Mouse (Mus musculus) heart, postnatal 25 days (tissue): ENCODE data around the gene Gm7694. TPM values are rescaled to one million over a fixed set of nuclear protein-coding genes. Genes with fewer than 3 reads are reported as not detected.

Experiments
- DNase-seq: peaks from one replicate; pipeline ENCODE4 v3.0.0; 2022; ENCODE audit warnings: low spot score
- intact Hi-C: fragments of 180-260 bp; cut with DNase I; formaldehyde crosslinking; loops from one replicate; pipeline ENCODE4 v1.15.1; 2025
- total RNA-seq, 2 experiments: library from RNA; stranded (reverse); gene quantifications; 2 replicates each; pipeline ENCODE4 v1.2.3; 2021

Gene Gm7694
- 10 to 100 TPM; 10.5 to 10.9 TPM for total RNA-seq

- intact Hi-C loops, result no loop called here
- DNase-seq, result no peak
Observed at GRCm38 (mm10) chr1:170306232-170306631, at the start of gene Gm7694. Gm7694 (minus strand) TSS chr1:170306332.

- DNase-seq, result no peak
- intact Hi-C loops, result no loop called here
Observed at GRCm38 (mm10) chr1:170353335-170353734, 47.2 kb upstream of the Gm7694 start.

DNA sequence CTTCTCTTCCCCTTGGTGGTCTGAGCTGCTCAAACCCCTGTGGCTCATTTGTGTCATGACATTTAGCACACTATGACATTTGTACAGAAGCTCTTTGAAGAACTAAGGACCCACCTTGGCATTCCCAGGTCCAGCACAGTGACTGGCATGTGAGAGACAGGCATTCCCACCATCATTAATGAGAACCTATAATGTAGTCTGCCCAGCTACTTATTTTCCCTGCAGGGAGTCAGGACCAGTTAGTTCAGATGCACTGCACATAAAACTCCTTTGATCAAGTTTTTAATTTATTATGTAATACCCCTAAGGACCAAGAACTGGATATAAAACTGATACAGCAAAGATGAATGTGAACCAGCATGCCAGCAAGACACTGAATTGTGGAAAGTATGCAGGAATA is 44.9 kb upstream of the Gm7694 start:
- DNase-seq, result no peak
- intact Hi-C loops, result no loop called here

DNA sequence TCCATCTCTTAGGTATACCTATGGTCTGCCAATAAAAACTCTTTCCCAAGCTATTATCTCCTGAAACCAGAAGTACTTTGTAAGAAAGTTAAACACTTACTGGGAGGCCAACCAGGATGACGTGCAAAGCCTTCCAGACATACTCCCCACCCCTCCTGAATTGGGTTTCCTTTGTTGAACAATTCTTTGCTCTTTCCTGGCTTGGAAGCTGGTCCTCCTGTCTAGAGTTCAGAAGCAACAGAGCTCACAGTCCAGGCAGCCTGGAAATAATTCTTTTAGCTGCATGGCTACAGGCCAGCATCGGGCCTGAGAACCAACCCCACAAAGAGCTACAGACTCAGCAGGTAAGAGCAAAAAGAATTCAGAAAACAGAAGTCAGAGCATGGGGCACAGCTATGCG is 40.1 kb upstream of the Gm7694 start:
- intact Hi-C loops, result no loop called here
- no peak for DNase-seq

GRCm38 (mm10) chr1:170343906-170344305 is 37.8 kb upstream of the Gm7694 start:
- intact Hi-C loops, result no loop called here
- DNase-seq, result no peak

DNA sequence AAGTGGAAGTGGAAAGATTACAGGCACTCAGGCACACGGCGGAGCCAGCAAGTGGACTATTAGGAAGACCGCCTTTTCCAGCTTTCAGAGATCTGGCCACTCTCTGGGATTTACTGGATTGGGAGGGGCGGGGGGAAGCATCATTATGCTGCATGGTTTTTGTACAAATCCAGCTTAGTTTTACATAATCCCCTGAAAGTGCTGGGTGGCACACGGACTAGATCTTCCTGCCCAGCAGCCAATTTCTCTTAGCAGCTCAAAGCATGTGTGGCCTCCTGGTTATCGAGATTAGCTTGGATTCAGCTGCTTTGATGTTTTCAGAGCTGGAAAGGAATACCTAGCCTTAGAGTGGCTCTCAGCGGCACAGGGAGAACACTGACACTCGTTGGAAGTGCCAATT is 36.9 kb upstream of the Gm7694 start:
- intact Hi-C loops, result no loop called here
- no peak for DNase-seq

- intact Hi-C loops, result no loop called here
- no peak for DNase-seq
Observed at GRCm38 (mm10) chr1:170339943-170340342, 33.8 kb upstream of the Gm7694 start.

DNA sequence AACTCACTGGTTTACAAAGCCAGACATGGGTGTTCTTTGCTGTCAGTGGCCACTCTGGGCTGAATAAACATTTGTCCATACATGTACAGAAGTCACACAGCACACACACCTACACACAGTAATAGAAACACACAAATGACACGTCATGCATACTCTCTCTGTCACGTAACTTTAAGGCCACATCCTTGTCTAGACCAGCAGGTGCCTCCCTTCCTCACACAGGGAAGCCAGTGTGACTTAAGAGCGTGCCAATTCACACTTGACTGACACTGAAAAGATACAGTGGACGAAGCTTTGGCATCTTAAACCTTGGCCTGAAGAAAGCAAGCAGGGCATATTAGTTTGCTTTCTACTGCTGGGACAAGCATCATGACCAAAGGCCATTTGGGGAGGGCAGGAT is 26.6 kb upstream of the Gm7694 start:
- intact Hi-C loops, result no loop called here
- DNase-seq, result no peak

GRCm38 (mm10) chr1:170331926-170332325 is 25.8 kb upstream of the Gm7694 start:
- DNase-seq, result no peak
- intact Hi-C loops, result no loop called here

DNA sequence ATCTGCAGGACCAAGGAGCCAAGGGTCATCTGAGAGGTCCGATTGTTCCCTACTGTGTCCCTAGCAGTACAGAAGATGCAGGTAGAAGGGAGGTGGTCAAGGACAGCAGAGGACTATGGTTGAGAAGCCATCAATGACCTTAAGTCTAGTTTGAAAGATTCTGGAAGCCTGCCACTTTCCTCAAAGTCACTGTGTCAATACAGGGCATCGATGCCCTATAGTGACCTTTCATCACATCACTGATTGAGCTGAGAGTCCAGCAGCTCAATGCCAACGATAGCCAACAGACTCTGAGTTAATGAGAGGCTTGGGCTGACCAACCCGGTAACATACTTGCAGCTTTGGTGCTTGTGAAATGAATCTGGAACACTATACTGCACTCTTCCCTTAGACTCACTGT is 19.1 kb upstream of the Gm7694 start:
- DNase-seq, result no peak
- intact Hi-C loops, result no loop called here

- no peak for DNase-seq
- intact Hi-C loops, result no loop called here
Observed at GRCm38 (mm10) chr1:170324312-170324711, 18.2 kb upstream of the Gm7694 start.

- intact Hi-C loops, result no loop called here
- DNase-seq, result no peak
Observed at GRCm38 (mm10) chr1:170323001-170323400, 16.9 kb upstream of the Gm7694 start.

- DNase-seq, result no peak
- intact Hi-C loops, result no loop called here
Observed at GRCm38 (mm10) chr1:170322046-170322445, 15.9 kb upstream of the Gm7694 start.

- DNase-seq, result no peak
Observed at GRCm38 (mm10) chr1:170311431-170311830, 5.3 kb upstream of the Gm7694 start.

GRCm38 (mm10) chr1:170308503-170308902 is 2.4 kb upstream of the Gm7694 start, which contains the start of gene Spata46:
Spata46 (plus strand) TSS chr1:170308803.
- intact Hi-C loops, result no loop called here
- DNase-seq, result no peak

More at GRCm38 (mm10) chr1:170311431-170311830, 5.3 kb upstream of the Gm7694 start:
- intact Hi-C loops, result no loop called here

GRCm38 (mm10) chr1:170305002-170305401 is 1.1 kb downstream of the Gm7694 start:
- intact Hi-C loops, result no loop called here
- DNase-seq, result no peak

GRCm38 (mm10) chr1:170303103-170303502 is 3.0 kb downstream of the Gm7694 start:
- no peak for DNase-seq
- intact Hi-C loops, result no loop called here

GRCm38 (mm10) chr1:170302456-170302855 is 3.7 kb downstream of the Gm7694 start:
- intact Hi-C loops, result no loop called here

GRCm38 (mm10) chr1:170301686-170302085 is 4.4 kb downstream of the Gm7694 start:
- no peak for DNase-seq
- intact Hi-C loops, result no loop called here

More at GRCm38 (mm10) chr1:170302456-170302855, 3.7 kb downstream of the Gm7694 start:
- no peak for DNase-seq

DNA sequence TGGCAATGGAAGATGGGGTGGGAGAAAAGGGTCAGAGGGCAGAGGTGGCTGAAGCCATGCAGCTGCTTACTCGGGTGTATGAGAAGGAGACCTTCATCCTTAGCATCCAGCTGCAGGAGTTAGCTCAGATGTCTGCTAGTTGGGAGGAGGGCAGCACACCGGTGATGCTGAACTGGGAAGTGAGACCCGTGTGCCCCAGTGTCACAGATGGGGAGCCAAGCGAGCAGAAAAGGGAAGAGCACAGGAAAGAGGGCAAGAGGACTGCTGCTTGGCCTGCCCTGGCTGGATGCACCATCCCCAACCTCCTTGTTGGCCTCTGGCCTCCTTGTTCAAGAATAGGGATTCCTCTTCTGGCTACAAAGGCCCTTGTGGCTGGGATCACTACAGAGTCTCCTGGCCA is 6.6 kb downstream of the Gm7694 start:
- intact Hi-C loops, result no loop called here
- no peak for DNase-seq

- intact Hi-C loops, result no loop called here
- no peak for DNase-seq
Observed at GRCm38 (mm10) chr1:170294786-170295570, 11.2 kb downstream of the Gm7694 start.

GRCm38 (mm10) chr1:170293257-170293656 is 12.9 kb downstream of the Gm7694 start:
- intact Hi-C loops, result loop anchor here (2.0 kb wide), 1 partner anchor 320 kb away; no protein-coding TSS in a partner anchor
- DNase-seq, result no peak
